Mouse (Mus musculus) left cerebral cortex, postnatal 25 days (tissue): ENCODE measurements at regions not wholly inside any gene's neighbourhood (a gene's known extent, or its start where the extent isn't known, plus 50 kb on each side); places are given as distances from the start of the nearest gene placed in this dataset.
A peak's percentile ranks its signal among the peaks of the same experiment; 100 is the strongest.

Source experiments
- DNase-seq, 2 experiments: peaks; one replicate each; pipeline ENCODE4 v3.0.0; 2022; ENCODE audit warnings: low spot score in 2 of 2, mixed read lengths in 1 of 2
- intact Hi-C: fragments of 180-260 bp; cut with DNase I; formaldehyde crosslinking; loops from one replicate; pipeline ENCODE4 v1.15.1; 2025

DNA sequence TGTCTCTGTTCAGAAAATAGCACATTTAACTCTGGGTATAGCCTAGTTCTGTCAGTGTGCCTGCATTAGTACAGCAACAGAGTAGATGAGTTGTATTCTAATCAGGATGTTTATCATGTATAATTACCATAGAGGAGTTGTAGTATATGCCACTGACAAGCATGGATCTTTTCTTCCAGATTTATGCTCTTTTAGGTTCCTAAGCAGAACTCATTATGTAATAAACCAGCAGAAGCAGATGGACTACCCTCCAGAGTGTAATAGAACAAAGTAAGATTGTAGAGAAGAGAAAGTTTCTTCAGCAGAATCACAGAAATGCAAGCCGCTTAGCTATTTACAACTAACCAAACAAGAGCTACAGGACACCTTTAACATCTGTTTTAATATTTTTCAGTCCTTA is 517.2 kb upstream of the Epha5 start:
- peak in 1 of 2 experiments; percentile 10 for DNase-seq
- intact Hi-C loops = no loop called here

GRCm38 (mm10) chr5:84917631-84918292 is 500.6 kb upstream of the Epha5 start:
- intact Hi-C loops = no loop called here
- no peak for DNase-seq

DNA sequence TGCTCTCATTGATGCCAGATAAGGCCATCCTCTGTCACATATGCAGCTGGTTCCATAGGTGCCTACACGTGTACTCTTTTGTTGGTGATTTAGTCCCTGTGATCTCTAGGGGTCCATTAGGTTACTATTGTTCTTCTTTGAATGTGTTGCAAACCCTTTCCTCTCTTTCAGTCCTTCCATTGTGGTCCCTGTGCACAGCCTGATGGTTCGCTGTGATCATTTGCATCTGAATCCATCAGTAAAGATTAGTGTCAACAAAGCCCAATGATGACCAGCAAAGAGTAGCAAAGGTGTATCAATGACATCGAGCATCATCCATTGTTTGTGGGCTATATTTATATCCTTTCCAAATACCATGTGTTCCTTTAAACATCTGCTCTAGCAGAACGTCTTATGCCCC is 484.5 kb upstream of the Epha5 start:
- no peak for DNase-seq
- intact Hi-C loops = no loop called here

GRCm38 (mm10) chr5:84897535-84897934 is 480.4 kb upstream of the Epha5 start:
- intact Hi-C loops = no loop called here
- no peak for DNase-seq

DNA sequence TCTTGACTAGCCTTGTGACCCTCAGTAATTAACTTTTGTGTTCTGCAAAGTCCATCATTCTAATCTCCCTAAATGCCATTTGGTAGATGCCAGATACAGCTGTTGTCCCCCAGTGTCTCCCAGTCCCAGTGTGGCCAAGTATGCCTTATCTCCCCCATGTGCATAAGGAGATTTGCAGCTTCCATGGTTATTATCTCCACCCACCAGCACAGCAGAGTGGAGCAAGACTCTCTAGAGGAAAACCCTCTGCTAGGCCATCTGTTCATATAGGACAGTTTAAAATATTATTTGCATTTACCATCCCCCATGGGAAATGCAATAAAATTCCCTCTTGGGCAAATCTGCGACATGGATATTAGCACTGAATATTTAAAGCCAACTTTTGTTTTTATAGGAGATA is 436.4 kb upstream of the Epha5 start:
- intact Hi-C loops = no loop called here
- peak in 1 of 2 experiments; percentile 13 for DNase-seq

GRCm38 (mm10) chr5:84849175-84849574 is 432.0 kb upstream of the Epha5 start:
- no peak for DNase-seq
- intact Hi-C loops = no loop called here

- intact Hi-C loops = no loop called here
- DNase-seq = peak; percentile 12 to 73
These were observed 431.6 kb upstream of the Epha5 start for GRCm38 (mm10) chr5:84848765-84849164.

DNA sequence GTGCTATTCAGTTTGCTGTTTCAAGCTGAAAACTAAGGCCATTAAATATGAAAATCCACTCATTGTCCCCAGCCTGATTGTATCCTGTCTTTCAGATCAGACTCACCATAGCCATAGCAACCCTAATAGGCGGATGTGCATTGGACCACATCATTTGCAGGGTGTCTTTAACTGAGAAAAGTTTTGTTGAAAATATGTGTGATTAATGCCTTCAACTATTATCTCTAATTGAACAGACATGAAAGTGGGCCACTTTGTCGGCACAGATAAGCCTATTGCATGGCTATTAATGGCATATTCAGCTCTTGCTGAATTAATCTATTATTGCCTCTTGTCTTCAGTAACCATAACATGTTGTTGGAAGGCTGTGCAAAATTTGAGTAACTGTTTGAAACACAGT is 394.3 kb upstream of the Epha5 start:
- intact Hi-C loops = no loop called here
- DNase-seq = no peak

DNA sequence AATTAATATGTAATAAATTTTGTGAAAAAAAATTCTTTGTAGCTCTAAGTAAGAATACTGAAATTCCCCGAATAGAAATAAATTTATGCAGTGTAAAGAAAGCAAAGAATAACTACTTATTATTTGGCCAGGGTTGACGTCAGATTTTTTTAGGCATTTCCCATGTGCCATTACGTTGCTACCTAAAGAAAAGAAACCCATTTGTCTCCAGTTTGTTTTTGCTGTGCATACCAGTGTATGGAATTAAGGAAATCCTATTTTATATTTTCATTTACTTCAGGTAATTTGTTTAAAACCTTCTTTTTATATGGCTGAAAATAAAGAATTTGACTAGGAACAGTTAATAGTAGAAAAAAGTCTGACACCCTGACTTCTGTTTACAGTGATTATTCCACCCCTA is 393.7 kb upstream of the Epha5 start:
- DNase-seq = no peak
- intact Hi-C loops = no loop called here

- intact Hi-C loops = no loop called here
- no peak for DNase-seq
These were observed 345.4 kb upstream of the Epha5 start for GRCm38 (mm10) chr5:84762618-84763017.

- no peak for DNase-seq
These were observed 334.9 kb upstream of the Epha5 start for GRCm38 (mm10) chr5:84752053-84752452.

GRCm38 (mm10) chr5:84705436-84705835 is 288.3 kb upstream of the Epha5 start:
- intact Hi-C loops = no loop called here
- no peak for DNase-seq

More at GRCm38 (mm10) chr5:84752053-84752452, 334.9 kb upstream of the Epha5 start:
- intact Hi-C loops = no loop called here

DNA sequence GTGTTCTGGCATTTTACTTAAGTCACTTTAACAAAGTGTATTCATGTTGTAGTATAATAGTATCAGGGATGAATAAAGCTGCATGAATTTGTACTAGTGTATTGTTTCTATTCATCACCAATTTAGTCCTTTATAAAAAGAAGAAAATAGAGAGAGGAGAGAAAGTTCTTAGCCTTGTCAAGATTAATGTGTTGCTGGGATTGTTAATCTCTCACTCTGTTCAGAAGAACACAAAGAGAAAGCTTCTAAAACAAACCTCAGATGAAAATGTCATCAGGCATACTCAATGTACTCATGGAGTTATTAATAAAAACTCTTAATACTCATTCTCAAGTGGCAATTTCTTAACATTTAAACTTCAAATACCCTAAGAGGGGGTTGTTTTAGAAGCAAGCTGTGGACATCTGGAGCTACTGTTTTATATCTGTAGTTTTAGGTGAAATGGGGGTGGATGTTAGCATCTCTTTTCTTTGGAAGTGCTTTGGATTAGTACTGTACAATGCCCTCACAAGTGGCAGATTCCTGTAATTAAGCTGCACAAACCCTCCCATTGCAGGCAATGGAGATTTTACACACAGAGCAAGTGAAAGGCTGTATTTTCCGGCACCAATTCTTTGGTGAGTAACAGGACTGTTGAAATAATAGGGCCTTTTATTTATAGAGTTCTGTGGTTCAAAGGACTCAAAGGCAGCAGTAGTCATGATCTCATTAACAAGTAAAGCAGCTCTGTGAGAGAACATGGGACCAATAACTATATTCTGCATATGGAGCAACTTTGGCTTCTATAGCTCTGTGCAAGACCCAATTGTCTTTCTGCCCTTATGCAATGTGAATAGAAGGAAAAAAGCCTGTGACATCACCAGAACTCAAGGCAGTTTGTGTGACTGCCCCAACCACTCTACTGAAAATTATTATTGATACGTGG is 273.4 kb upstream of the Epha5 start:
- intact Hi-C loops = no loop called here
- no peak for DNase-seq

DNA sequence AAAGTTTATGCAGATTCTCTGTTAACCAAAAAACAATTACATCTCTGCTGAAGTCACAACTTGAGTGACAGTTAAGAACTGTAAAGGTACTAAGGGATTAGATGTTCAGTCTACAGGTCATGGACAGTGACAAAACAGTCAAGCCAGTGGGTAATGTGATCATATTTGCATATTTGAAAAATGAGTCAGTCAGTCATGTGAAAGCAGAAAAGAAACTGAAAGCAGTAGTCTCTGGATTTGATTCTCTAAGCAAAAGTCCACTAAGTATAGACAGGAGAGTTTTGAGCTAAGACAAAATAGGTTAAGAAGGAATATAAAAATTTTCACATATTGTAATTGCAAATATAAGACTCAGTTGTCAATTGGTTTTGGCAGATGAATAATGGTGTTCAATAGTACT is 270.4 kb upstream of the Epha5 start:
- intact Hi-C loops = no loop called here
- no peak for DNase-seq

- no peak for DNase-seq
- intact Hi-C loops = no loop called here
These were observed 238.0 kb upstream of the Epha5 start for GRCm38 (mm10) chr5:84655171-84655570.

DNA sequence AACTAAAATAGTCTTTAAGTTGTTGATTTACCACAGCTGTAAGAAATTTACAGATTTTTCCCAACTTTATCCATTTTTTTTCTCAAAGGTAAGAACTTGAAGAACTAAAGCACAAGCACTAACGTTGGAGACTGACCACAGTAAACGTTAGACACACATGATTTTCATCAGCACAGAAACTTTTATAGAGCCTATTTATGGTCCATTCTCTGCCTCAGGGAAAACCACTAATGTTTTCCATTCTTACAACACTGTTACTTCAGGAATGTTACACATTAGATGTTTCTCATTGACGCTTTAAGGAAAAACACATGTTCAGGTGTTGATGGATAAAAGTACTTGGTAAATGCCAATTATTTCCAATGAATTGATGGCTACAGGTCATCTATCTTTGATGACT is 218.3 kb upstream of the Epha5 start:
- intact Hi-C loops = no loop called here
- no peak for DNase-seq

DNA sequence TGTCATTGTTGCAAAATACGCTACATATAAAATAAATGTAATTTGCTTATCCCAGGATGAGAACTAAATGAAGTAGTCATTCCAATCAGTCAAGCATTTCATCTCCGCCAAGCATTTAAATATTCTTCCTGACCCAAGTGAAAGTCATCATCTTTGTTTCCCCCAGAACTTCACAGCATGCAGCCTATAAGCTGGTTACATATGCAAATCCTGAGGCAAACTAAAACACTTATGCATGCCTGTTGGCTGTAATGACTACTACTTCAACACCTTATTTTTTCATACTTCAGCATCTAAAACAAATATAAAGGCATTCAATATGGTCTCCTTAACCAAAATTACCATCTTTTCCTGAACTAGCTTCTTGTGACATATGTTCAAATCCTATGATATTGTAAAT is 215.7 kb upstream of the Epha5 start:
- DNase-seq = no peak
- intact Hi-C loops = no loop called here

DNA sequence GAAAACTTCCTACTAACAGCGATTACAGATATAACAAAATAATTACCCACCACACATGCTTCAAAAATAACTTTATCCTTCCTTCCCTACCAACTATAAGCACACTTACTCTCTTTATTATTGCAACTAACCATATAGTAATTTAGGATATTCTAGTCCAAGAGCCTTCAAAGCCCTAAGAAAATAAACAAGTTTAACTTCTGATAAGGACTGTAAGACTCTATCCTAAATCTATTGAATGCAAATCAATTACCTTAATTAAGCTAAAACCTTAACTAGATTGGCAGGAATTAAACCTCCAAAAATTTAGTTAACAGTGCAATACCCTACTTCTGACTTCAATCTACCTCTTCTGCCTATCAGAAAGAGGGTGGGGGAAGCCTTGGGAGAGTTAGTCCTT is 201.0 kb upstream of the Epha5 start:
- DNase-seq = no peak
- intact Hi-C loops = no loop called here

DNA sequence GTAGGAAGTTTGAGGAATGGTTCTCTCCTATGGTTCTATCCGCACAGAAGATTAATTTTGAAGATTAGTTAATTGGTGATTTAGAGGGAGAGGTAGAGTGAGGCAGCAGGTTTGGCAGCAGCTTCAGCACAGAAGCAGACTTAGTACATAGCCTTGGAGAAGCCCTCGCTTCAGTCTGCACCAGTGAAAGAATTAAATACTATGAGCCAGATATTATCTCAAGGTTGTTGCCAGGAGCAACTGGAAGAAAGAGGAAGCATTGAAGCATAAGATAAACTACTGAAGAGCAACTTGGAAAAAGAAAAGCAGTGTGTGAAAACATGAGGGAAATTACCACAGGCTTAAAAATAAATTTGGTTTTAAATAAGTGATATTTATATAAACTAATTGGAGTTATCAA is 191.5 kb upstream of the Epha5 start:
- DNase-seq = no peak
- intact Hi-C loops = no loop called here

DNA sequence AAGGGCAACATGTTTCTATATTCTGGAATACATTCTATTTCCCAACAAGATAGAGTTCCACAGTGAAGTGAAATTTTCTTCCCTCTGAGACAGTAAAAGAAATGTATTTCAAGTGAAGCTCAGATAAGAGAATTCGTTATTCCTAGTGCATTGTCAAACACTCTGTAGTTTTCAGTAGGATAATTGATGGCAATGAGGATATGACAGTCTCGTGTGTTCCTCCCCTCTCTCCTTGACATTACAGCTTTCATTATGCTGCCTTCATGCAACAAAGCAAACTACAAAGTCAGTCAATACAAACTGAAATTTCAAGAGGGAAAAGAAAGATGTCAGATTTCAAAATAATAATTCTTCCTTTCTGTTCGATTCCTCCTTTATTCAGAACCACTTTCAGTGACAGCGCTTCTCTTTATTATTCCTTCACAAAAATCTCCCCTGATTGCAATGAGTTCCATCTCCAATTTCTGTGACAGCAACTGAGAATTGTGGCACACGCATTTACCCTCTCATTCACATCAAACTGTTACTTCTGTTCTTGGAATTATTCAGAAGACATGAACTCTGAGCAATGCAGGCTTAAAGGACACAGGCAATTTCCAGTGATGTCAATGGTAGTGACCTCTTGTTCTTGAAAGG is 148.2 kb upstream of the Epha5 start:
- DNase-seq = no peak
- intact Hi-C loops = no loop called here

GRCm38 (mm10) chr5:84519836-84520235 is 102.7 kb upstream of the Epha5 start:
- DNase-seq = no peak
- intact Hi-C loops = no loop called here
